Mouse (Mus musculus) CH12.LX (cell line): Measurements from ENCODE around the gene Grb2. TPM values are rescaled to one million over a fixed set of nuclear protein-coding genes. Genes with fewer than 3 reads are reported as not detected.
A peak's percentile ranks its signal among the peaks of the same experiment; 100 is the strongest.

ENCODE experiments used
- DNase-seq: peaks from one replicate; pipeline ENCODE4 v3.0.0-alpha.2; 2013; ENCODE audit errors: extremely low read depth
- H3K27ac ChIP-seq: 2 replicates; pipeline ENCODE4 v1.5.1; 2012; ENCODE audit warnings: low read depth, mild to moderate bottlenecking, control low read depth, moderate library complexity; ENCODE audit not compliant: insufficient read depth
- H3K27me3 ChIP-seq: replicated peaks from 2 replicates; pipeline ENCODE3; 2012; ENCODE audit warnings: inconsistent platforms
- H3K36me3 ChIP-seq, 2 experiments: replicated peaks in 1 of 2; 2 replicates each; pipeline versions ENCODE3 to v1.6.1; 2012; ENCODE audit warnings: inconsistent platforms in 1 of 2, low read length in 1 of 2, mild to moderate bottlenecking in 1 of 2, mixed read lengths in 1 of 2, moderate library complexity in 1 of 2; ENCODE audit not compliant: control insufficient read depth in 1 of 2, insufficient read depth in 1 of 2
- H3K4me1 ChIP-seq, 2 experiments: 2 replicates each; pipeline ENCODE4 v1.6.1; 2012; ENCODE audit warnings: inconsistent platforms in 1 of 2, moderate library complexity in 1 of 2; ENCODE audit not compliant: insufficient read depth in 2 of 2, control insufficient read depth in 1 of 2
- H3K4me2 ChIP-seq: 2 replicates; pipeline ENCODE4 v1.6.1; 2012; ENCODE audit warnings: low read depth, mild to moderate bottlenecking, control low read depth; ENCODE audit not compliant: poor library complexity, insufficient read depth, severe bottlenecking
- H3K4me3 ChIP-seq, 3 experiments: fragments of 150-350 bp in 1 of 3; sonication (generic) in 1 of 3; replicated peaks in 1 of 3; 2 replicates each; pipeline versions ENCODE3 to v1.5.1; 2011 to 2012; ENCODE audit warnings: low read depth in 2 of 3, low read length in 2 of 3, mild to moderate bottlenecking in 2 of 3, moderate library complexity in 2 of 3, control low read depth in 1 of 3, improper control_type of control experiment in 1 of 3, inconsistent platforms in 1 of 3, mixed read lengths in 1 of 3; ENCODE audit not compliant: poor library complexity in 1 of 3
- H3K79me2 ChIP-seq: replicated peaks from 2 replicates; pipeline ENCODE4 v1.6.1; 2012; ENCODE audit warnings: mild to moderate bottlenecking, moderate library complexity; ENCODE audit not compliant: control insufficient read depth, poor library complexity, insufficient read depth, severe bottlenecking; ENCODE audit errors: extremely low read depth
- H3K9ac ChIP-seq: 2 replicates; pipeline ENCODE4 v1.6.1; 2012; ENCODE audit warnings: low read depth, mild to moderate bottlenecking, control low read depth, moderate library complexity; ENCODE audit not compliant: insufficient read depth
- H3K9me3 ChIP-seq: replicated peaks from 2 replicates; pipeline ENCODE3; 2012; ENCODE audit warnings: low read length, inconsistent platforms, mixed read lengths
- BHLHE40 ChIP-seq: IDR thresholded peaks from 2 replicates; pipeline ENCODE4 v1.6.1; 2011; ENCODE audit warnings: mild to moderate bottlenecking, low read depth, low read length, improper control_type of control experiment
- CHD2 ChIP-seq: IDR thresholded peaks from 2 replicates; pipeline ENCODE4 v1.6.1; 2011; ENCODE audit warnings: low read length, improper control_type of control experiment
- CTCF ChIP-seq, 2 experiments: IDR thresholded peaks in 1 of 2; conservative IDR thresholded peaks in 1 of 2; 2 replicates each; pipeline ENCODE4 v1.5.1; 2011 to 2012; ENCODE audit warnings: low read depth in 2 of 2, low read length in 2 of 2, improper control_type of control experiment in 1 of 2, inconsistent platforms in 1 of 2, mild to moderate bottlenecking in 1 of 2, moderate library complexity in 1 of 2
- E2F4 ChIP-seq: IDR thresholded peaks from 2 replicates; pipeline ENCODE4 v1.6.1; 2011; ENCODE audit warnings: low read depth, low read length, improper control_type of control experiment; ENCODE audit not compliant: insufficient replicate concordance
- ELF1 ChIP-seq: IDR thresholded peaks from 2 replicates; pipeline ENCODE4 v1.6.1; 2014; ENCODE audit warnings: low read depth, mild to moderate bottlenecking, inconsistent platforms, low read length, improper control_type of control experiment
- EP300 ChIP-seq: IDR thresholded peaks from 2 replicates; pipeline ENCODE4 v1.6.1; 2011; ENCODE audit warnings: low read length, improper control_type of control experiment
- GABPA ChIP-seq: IDR thresholded peaks from 2 replicates; pipeline ENCODE4 v1.6.1; 2012; ENCODE audit warnings: low read depth, low read length, improper control_type of control experiment, inconsistent platforms; ENCODE audit not compliant: insufficient replicate concordance
- HCFC1 ChIP-seq: IDR thresholded peaks from 2 replicates; pipeline ENCODE4 v1.6.1; 2012; ENCODE audit warnings: low read depth, mild to moderate bottlenecking, inconsistent platforms, low read length, improper control_type of control experiment
- IRF4 ChIP-seq: IDR thresholded peaks from 2 replicates; pipeline ENCODE4 v1.6.1; 2014; ENCODE audit warnings: low read depth, mild to moderate bottlenecking, inconsistent platforms, low read length, improper control_type of control experiment
- JUN ChIP-seq: IDR thresholded peaks from 2 replicates; pipeline ENCODE4 v1.6.1; 2011; ENCODE audit warnings: low read depth, mild to moderate bottlenecking, low read length, improper control_type of control experiment, moderate library complexity; ENCODE audit not compliant: insufficient read depth
- JUND ChIP-seq: conservative IDR thresholded peaks from 2 replicates; pipeline ENCODE4 v1.6.1; 2011; ENCODE audit warnings: low read depth, low read length, improper control_type of control experiment
- MAFK ChIP-seq: IDR thresholded peaks from 2 replicates; pipeline ENCODE4 v1.6.1; 2011; ENCODE audit warnings: low read length, improper control_type of control experiment; ENCODE audit not compliant: insufficient replicate concordance
- MAZ ChIP-seq: IDR thresholded peaks from 2 replicates; pipeline ENCODE4 v1.6.1; 2012; ENCODE audit warnings: low read depth, mild to moderate bottlenecking, inconsistent platforms, low read length, improper control_type of control experiment, moderate library complexity
- MEF2A ChIP-seq: IDR thresholded peaks from 2 replicates; pipeline ENCODE4 v1.6.1; 2014; ENCODE audit warnings: low read depth, mild to moderate bottlenecking, inconsistent platforms, low read length, improper control_type of control experiment, borderline replicate concordance
- MXI1 ChIP-seq: IDR thresholded peaks from 2 replicates; pipeline ENCODE4 v1.6.1; 2011; ENCODE audit warnings: mild to moderate bottlenecking, low read depth, low read length, improper control_type of control experiment
- NELFE ChIP-seq: IDR thresholded peaks from 2 replicates; pipeline ENCODE4 v1.6.1; 2011; ENCODE audit warnings: low read depth, low read length, improper control_type of control experiment
- NRF1 ChIP-seq: IDR thresholded peaks from 2 replicates; pipeline ENCODE4 v1.6.1; 2014; ENCODE audit warnings: low read depth, mild to moderate bottlenecking, inconsistent platforms, low read length, improper control_type of control experiment, moderate library complexity
- PAX5 ChIP-seq: IDR thresholded peaks from 2 replicates; pipeline ENCODE4 v1.6.1; 2012; ENCODE audit warnings: low read length, inconsistent platforms, mixed read lengths
- POLR2A ChIP-seq: IDR thresholded peaks from 2 replicates; pipeline ENCODE4 v1.6.1; 2011; ENCODE audit warnings: low read depth, mild to moderate bottlenecking, improper control_type of control experiment, low read length
- POLR2AphosphoS2 ChIP-seq: IDR thresholded peaks from 2 replicates; pipeline ENCODE4 v1.6.1; 2011; ENCODE audit warnings: low read depth, low read length, improper control_type of control experiment
- RAD21 ChIP-seq: IDR thresholded peaks from 2 replicates; pipeline ENCODE4 v1.6.1; 2011; ENCODE audit warnings: low read depth, mild to moderate bottlenecking, low read length, improper control_type of control experiment, moderate library complexity
- RCOR1 ChIP-seq: conservative IDR thresholded peaks from 2 replicates; pipeline ENCODE4 v1.6.1; 2012; ENCODE audit warnings: low read depth, mild to moderate bottlenecking, inconsistent platforms, low read length, improper control_type of control experiment
- SIN3A ChIP-seq: IDR thresholded peaks from 2 replicates; pipeline ENCODE4 v1.6.1; 2012; ENCODE audit warnings: low read length, improper control_type of control experiment, inconsistent platforms
- SMC3 ChIP-seq: IDR thresholded peaks from 2 replicates; pipeline ENCODE4 v1.6.1; 2011; ENCODE audit warnings: low read depth, low read length, improper control_type of control experiment
- TBP ChIP-seq: conservative IDR thresholded peaks from 2 replicates; pipeline ENCODE4 v1.6.1; 2011; ENCODE audit warnings: low read depth, low read length, improper control_type of control experiment
- TCF12 ChIP-seq: IDR thresholded peaks from 2 replicates; pipeline ENCODE4 v1.6.1; 2014; ENCODE audit warnings: low read depth, mild to moderate bottlenecking, inconsistent platforms, low read length, improper control_type of control experiment
- UBTF ChIP-seq: IDR thresholded peaks from 2 replicates; pipeline ENCODE4 v1.6.1; 2012; ENCODE audit warnings: low read depth, mild to moderate bottlenecking, inconsistent platforms, low read length, improper control_type of control experiment, moderate library complexity
- ZKSCAN1 ChIP-seq: IDR thresholded peaks from 2 replicates; pipeline ENCODE4 v1.6.1; 2012; ENCODE audit warnings: low read depth, inconsistent platforms, low read length, improper control_type of control experiment, borderline replicate concordance
- ZMIZ1 ChIP-seq: IDR thresholded peaks from 2 replicates; pipeline ENCODE4 v1.6.1; 2012; ENCODE audit warnings: low read depth, mild to moderate bottlenecking, inconsistent platforms, low read length, improper control_type of control experiment
- ZNF384 ChIP-seq: IDR thresholded peaks from 2 replicates; pipeline ENCODE4 v1.6.1; 2012; ENCODE audit warnings: low read depth, low read length, improper control_type of control experiment, inconsistent platforms
- dilution Hi-C: fragments of 300-500 bp; cut with MboI; formaldehyde crosslinking; loops from 2 replicates; pipeline ENCODE4 v1.14.3; 2020; ENCODE audit warnings: low sequenced_read_pairs; ENCODE audit not compliant: extremely low pct_unique_long_range_greater_than_20kb, extremely low pct_ligation_motif_present
- in situ Hi-C: fragments of 300-500 bp; cut with MboI; formaldehyde crosslinking; loops from 3 replicates; pipeline ENCODE4 v1.14.3; 2019; ENCODE audit warnings: low sequenced_read_pairs, low pct_ligation_motif_present, low pct_unique_long_range_greater_than_20kb, mixed read lengths
- polyA plus RNA-seq: library from polyadenylated mRNA; unstranded; fragments of >175 nt; gene quantifications from 2 replicates; pipeline ENCODE4 v1.2.1, GENCODE M21; 2012; ENCODE audit warnings: low read depth; ENCODE audit not compliant: insufficient read length
- total RNA-seq, 2 experiments: library from RNA; depleted of rRNA; stranded (reverse); fragments of 300-350 nt in 1 of 2; fragments of >200 nt in 1 of 2; gene quantifications; 2 replicates each; pipeline ENCODE4 v1.2.3; 2012 to 2014

Grb2 gene
- total and polyA plus RNA-seq, 3 experiments = 63.6 to 241 (median 117) TPM

GRCm38 (mm10) chr11:115613138-115613945, 95.1 kb downstream of the Grb2 start (continued):
- TF ChIP-seq HCFC1 = no peak

- dilution Hi-C loops (no loop called here), in situ Hi-C loops (loop anchor here (25.0 kb wide), 1 partner anchor 400 kb away; the partner anchor contains the start of gene Galk1)
- peak in 1 of 2 experiments; percentile 66; a peak in 2 of 4 replicates for TF ChIP-seq CTCF (conservative IDR thresholded peaks at IDR 0.05 in 1 of 2, IDR thresholded peaks at IDR 0.05 in 1 of 2; ENCODE audit: low read depth in 2 of 2, low read length in 2 of 2)
- peak; percentile 39; the same call in 1 of the 2 replicates for TF ChIP-seq ELF1
- peak; percentile 35 for TF ChIP-seq SMC3
- no peak; the same call in 1 of the 2 replicates for TF ChIP-seq IRF4
- TF ChIP-seq UBTF = peak; percentile 82; the same call in 1 of the 2 replicates
- TF ChIP-seq ZKSCAN1 = no peak
- TF ChIP-seq JUND = no peak
- TF ChIP-seq SIN3A = peak; percentile 71
- TF ChIP-seq MAFK = no peak
- peak; percentile 63; the same call in 1 of the 2 replicates for TF ChIP-seq MXI1
- TF ChIP-seq MAZ = no peak
- TF ChIP-seq EP300 = no peak
- TF ChIP-seq ZMIZ1 = peak; percentile 92
- TF ChIP-seq NRF1 = peak; percentile 81
- TF ChIP-seq JUN = no peak
- TF ChIP-seq PAX5 = no peak
- TF ChIP-seq POLR2A = peak; percentile 93
- no peak for TF ChIP-seq E2F4
- TF ChIP-seq TCF12 = peak; percentile 67
- peak; percentile 72 for TF ChIP-seq CHD2
- no peak for TF ChIP-seq BHLHE40
- no peak; the same call in 1 of the 2 replicates for TF ChIP-seq RAD21
- TF ChIP-seq POLR2AphosphoS2 = peak; percentile 98
- TF ChIP-seq HCFC1 = peak; percentile 22; the same call in 1 of the 2 replicates
- TF ChIP-seq GABPA = no peak
- TF ChIP-seq MEF2A = no peak; the same call in none of the 2 replicates
- peak; percentile 60 for TF ChIP-seq NELFE
- TF ChIP-seq TBP = peak; percentile 12; the same call in 1 of the 2 replicates
- TF ChIP-seq ZNF384 = no peak
- 0 out of 2 replicates have a peak, but pooled peaks have one; percentile 1 for TF ChIP-seq RCOR1
- Histone ChIP-seq H3K4me3 (peak within 1 kb of the TSS; percentile 60 to 98 (median 75)), H3K4me1 (peaks cover 31 to 85% of the 10 kb centered on the region in 2 experiments), H3K27ac (peak within 1 kb of the TSS; percentile 97), H3K9ac (peak within 1 kb of the TSS; percentile 95), H3K36me3 (peaks cover 69 to 82% of the 10 kb centered on the region in 2 experiments), H3K27me3 (no peaks in the 10 kb centered on the region), H3K9me3 (no peaks in the 10 kb centered on the region), H3K4me2 (peak within 1 kb of the TSS; percentile 78), H3K79me2 (peaks cover 30% of the 10 kb centered on the region)
- DNase-seq = peak; percentile 93
Observed at GRCm38 (mm10) chr11:115612410-115613137, 95.8 kb downstream of the Grb2 start, which contains the start of gene Mif4gd. Mif4gd (minus strand) TSS chr11:115612969.
